Mouse (Mus musculus) kidney, adult 2 months (tissue): Measurements from ENCODE around the gene Tsnax. TPM values are rescaled to one million over a fixed set of nuclear protein-coding genes. Genes with fewer than 3 reads are reported as not detected.

ENCODE experiments used
- DNase-seq: peaks from one replicate; pipeline ENCODE4 v3.0.0; 2021
- H3K27ac ChIP-seq: fragments of 200-500 bp; 2 replicates; pipeline ENCODE4 v1.5.1; 2012; ENCODE audit warnings: low read depth, low read length, control low read depth, inconsistent platforms; ENCODE audit not compliant: insufficient read depth
- H3K27me3 ChIP-seq: fragments of 200-500 bp; replicated peaks from 2 replicates; pipeline ENCODE4 v1.6.1; 2012; ENCODE audit warnings: mild to moderate bottlenecking, moderate library complexity, low read length, inconsistent platforms; ENCODE audit not compliant: control insufficient read depth, insufficient read depth
- H3K36me3 ChIP-seq: fragments of 200-500 bp; 2 replicates; pipeline ENCODE4 v1.6.1; 2012; ENCODE audit warnings: mild to moderate bottlenecking, moderate library complexity, low read length, inconsistent platforms; ENCODE audit not compliant: control insufficient read depth, insufficient read depth
- H3K4me1 ChIP-seq: fragments of 200-500 bp; 2 replicates; pipeline ENCODE4 v1.6.1; 2011; ENCODE audit warnings: low read length; ENCODE audit not compliant: control insufficient read depth, insufficient read depth
- H3K4me3 ChIP-seq: fragments of 200-500 bp; 2 replicates; pipeline ENCODE4 v1.5.1; 2011; ENCODE audit warnings: mild to moderate bottlenecking, low read depth, low read length, control low read depth; ENCODE audit not compliant: insufficient read depth
- CTCF ChIP-seq: fragments of 200-500 bp; conservative IDR thresholded peaks from 2 replicates; pipeline ENCODE4 v1.5.1; 2011; ENCODE audit warnings: low read depth, mild to moderate bottlenecking, control low read depth, low read length, moderate library complexity, mixed read lengths; ENCODE audit not compliant: insufficient read depth, insufficient read length
- POLR2A ChIP-seq: fragments of 200-500 bp; IDR thresholded peaks from one replicate; pipeline ENCODE4 v1.6.1; 2011; ENCODE audit warnings: low read depth, low read length, control low read depth
- WGBS: fragments of 180-500 bp; shearing (Covaris S2); methylation state at CpG from one replicate; pipeline ENCODE4 v1.1.7; 2018; 5-methylcytosine and 5-hydroxymethylcytosine counted together
- polyA plus RNA-seq: library from polyadenylated mRNA; depleted of rRNA; stranded (reverse); fragments of >200 nt; gene quantifications from 2 replicates; pipeline ENCODE4 v1.2.3, GENCODE M21; 2012

Tsnax gene
- polyA plus RNA-seq, 1 experiment, result 37.8 TPM

DNA sequence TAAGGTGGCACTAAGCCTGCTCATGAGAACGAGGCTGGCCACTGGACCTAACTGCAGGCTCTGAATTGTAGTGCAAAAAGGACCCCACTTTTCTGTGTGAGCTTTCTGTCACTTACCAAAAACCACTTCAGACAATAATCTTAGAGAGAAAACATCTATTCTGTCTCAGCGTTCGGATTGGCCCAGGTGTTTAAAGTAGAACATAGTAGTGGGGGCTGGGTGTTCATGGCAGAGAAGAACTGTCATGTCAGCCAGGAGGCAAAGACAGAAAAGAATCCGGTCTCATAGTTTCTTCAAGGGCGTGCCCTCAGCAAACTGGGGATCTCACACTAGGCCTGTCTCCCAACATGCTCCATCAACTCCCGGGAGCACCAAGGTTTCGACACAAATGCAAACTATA, 34.8 kb upstream of the Tsnax start:
- no peak overlapping the region for H3K27ac ChIP-seq
- TF ChIP-seq CTCF, result no peak
- no peak for TF ChIP-seq POLR2A
- H3K36me3 ChIP-seq, result no peaks in the 10 kb centered on the region
- H3K4me3 ChIP-seq, result no peak overlapping the region
- DNase-seq, result no peak
- no peaks in the 10 kb centered on the region for H3K4me1 ChIP-seq
- 87% methylated on average over 7 of the region's 7 CpGs for WGBS
- H3K27me3 ChIP-seq, result no peaks in the 10 kb centered on the region

DNA sequence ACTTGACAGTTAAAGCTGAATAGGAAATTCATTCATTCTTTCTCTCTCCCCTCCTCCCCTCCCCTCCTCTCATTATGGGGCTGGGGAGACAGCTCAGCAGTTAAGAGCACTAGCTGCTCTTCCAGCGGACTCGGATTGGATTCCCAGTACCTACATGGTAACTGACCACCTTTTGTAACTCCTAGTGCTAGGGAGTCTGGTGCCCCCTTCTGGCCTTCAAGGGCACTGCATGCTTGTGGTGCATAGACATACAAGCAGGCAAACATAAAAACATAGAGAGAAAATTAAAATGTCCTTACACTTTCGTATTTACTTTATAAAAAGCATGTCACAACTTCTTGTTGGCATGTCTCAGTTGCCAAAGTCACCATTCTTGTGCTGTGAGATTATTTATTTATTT, 32.8 kb upstream of the Tsnax start:
- no peaks in the 10 kb centered on the region for H3K27me3 ChIP-seq
- no peak for DNase-seq
- 98% methylated on average over 3 of the region's 3 CpGs for WGBS
- TF ChIP-seq CTCF, result peak; percentile 34; the same call in 1 of the 2 replicates
- no peak for TF ChIP-seq POLR2A
- no peaks in the 10 kb centered on the region for H3K4me1 ChIP-seq
- H3K4me3 ChIP-seq, result no peak overlapping the region
- no peaks in the 10 kb centered on the region for H3K36me3 ChIP-seq
- H3K27ac ChIP-seq, result no peak overlapping the region

- no peak overlapping the region for H3K27ac ChIP-seq
- TF ChIP-seq POLR2A (no peak), CTCF (no peak)
- H3K36me3 ChIP-seq, result no peaks in the 10 kb centered on the region
- H3K4me3 ChIP-seq, result no peak overlapping the region
- no peak for DNase-seq
- H3K4me1 ChIP-seq, result no peaks in the 10 kb centered on the region
- no peaks in the 10 kb centered on the region for H3K27me3 ChIP-seq
- WGBS, result 87% methylated on average over 8 of the region's 8 CpGs
Observed at GRCm38 (mm10) chr8:124980828-124981227, 32.0 kb upstream of the Tsnax start.

- no peak overlapping the region for H3K4me3 ChIP-seq
- H3K27me3 ChIP-seq, result no peaks in the 10 kb centered on the region
- no peaks in the 10 kb centered on the region for H3K36me3 ChIP-seq
- no peaks in the 10 kb centered on the region for H3K4me1 ChIP-seq
- 17% methylated on average over 17 of the region's 17 CpGs for WGBS
- no peak for DNase-seq
- no peak overlapping the region for H3K27ac ChIP-seq
- TF ChIP-seq CTCF, result no peak
- TF ChIP-seq POLR2A, result no peak
Observed at GRCm38 (mm10) chr8:124990923-124991667, 21.7 kb upstream of the Tsnax start.

DNA sequence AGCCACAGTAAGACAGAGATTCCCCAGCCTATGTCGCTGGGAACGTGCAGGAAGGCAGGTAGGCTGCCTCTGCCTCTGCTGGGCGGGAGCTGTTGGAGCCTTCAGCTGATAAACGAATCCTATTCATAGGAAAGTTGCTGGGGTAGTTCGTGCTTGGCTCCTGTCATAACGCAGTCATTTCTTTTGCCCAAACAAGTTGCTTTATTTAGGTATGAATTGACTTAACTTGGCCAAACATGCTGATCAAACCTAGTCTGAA, 21.2 kb upstream of the Tsnax start:
- DNase-seq, result no peak
- H3K27ac ChIP-seq, result no peak overlapping the region
- TF ChIP-seq CTCF (no peak), POLR2A (no peak)
- H3K4me3 ChIP-seq, result no peak overlapping the region
- H3K36me3 ChIP-seq, result no peaks in the 10 kb centered on the region
- no peaks in the 10 kb centered on the region for H3K27me3 ChIP-seq
- H3K4me1 ChIP-seq, result no peaks in the 10 kb centered on the region
- WGBS, result 52% methylated on average over 6 of the region's 6 CpGs

DNA sequence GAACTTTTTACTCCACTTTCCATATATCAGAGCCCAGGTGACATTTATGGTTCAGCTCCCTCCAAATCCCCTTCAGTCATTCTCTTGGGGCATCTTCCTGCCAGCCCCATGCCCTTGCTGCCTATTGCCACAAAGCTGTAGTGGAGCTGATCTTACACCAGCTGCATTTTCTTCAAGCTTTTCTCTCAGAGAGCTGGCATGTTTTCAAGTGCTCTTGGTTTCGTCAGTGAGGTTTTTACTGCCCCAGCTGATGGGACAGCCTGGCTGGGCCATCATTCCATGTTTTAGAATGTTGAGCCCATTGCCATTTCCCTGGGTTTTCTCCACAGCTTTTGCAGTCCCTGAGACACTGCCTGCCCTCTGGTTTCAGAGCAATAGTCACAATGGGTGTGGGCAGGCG, 17.0 kb upstream of the Tsnax start:
- Histone ChIP-seq H3K4me1 (no peaks in the 10 kb centered on the region), H3K4me3 (no peak overlapping the region), H3K36me3 (no peaks in the 10 kb centered on the region), H3K27me3 (no peaks in the 10 kb centered on the region), H3K27ac (no peak overlapping the region)
- 77% methylated on average over 2 of the region's 2 CpGs for WGBS
- no peak for DNase-seq
- TF ChIP-seq CTCF (no peak), POLR2A (no peak)

GRCm38 (mm10) chr8:125024085-125024484, 11.3 kb downstream of the Tsnax start:
- H3K4me3 ChIP-seq, result no peak overlapping the region
- TF ChIP-seq CTCF (no peak), POLR2A (no peak)
- no peak for DNase-seq
- no peaks in the 10 kb centered on the region for H3K27me3 ChIP-seq
- 72% methylated on average over 8 of the region's 8 CpGs for WGBS
- no peak overlapping the region for H3K27ac ChIP-seq
- H3K4me1 ChIP-seq, result no peaks in the 10 kb centered on the region
- H3K36me3 ChIP-seq, result peaks cover 1% of the 10 kb centered on the region

- 63% methylated on average over 3 of the region's 3 CpGs for WGBS
- TF ChIP-seq POLR2A (no peak), CTCF (no peak)
- Histone ChIP-seq H3K4me3 (no peak overlapping the region), H3K4me1 (no peaks in the 10 kb centered on the region), H3K36me3 (peaks cover 1% of the 10 kb centered on the region), H3K27ac (no peak overlapping the region), H3K27me3 (no peaks in the 10 kb centered on the region)
- no peak for DNase-seq
Observed at GRCm38 (mm10) chr8:125027211-125027610, 14.4 kb downstream of the Tsnax start.
